Mouse (Mus musculus) limb, embryonic 10.5 days (tissue): ENCODE measurements at regions not wholly inside any gene's neighbourhood (a gene's known extent, or its start where the extent isn't known, plus 50 kb on each side); places are given as distances from the start of the nearest gene placed in this dataset.
A peak's percentile ranks its signal among the peaks of the same experiment; 100 is the strongest.

ENCODE experiments used
- DNase-seq: peaks from one replicate; pipeline ENCODE4 v3.0.0-alpha.2; 2017; ENCODE audit warnings: low spot score
- H3K27ac ChIP-seq: fragments of 300-500 bp; sonication (generic); 2 replicates; pipeline ENCODE4 v1.5.1; 2016; ENCODE audit warnings: mild to moderate bottlenecking
- H3K27me3 ChIP-seq: fragments of 300-500 bp; sonication (generic); 2 replicates; pipeline ENCODE4 v1.6.1; 2016; ENCODE audit warnings: low read depth, mild to moderate bottlenecking; ENCODE audit not compliant: poor library complexity, severe bottlenecking
- H3K36me3 ChIP-seq: fragments of 300-500 bp; sonication (generic); 2 replicates; pipeline ENCODE4 v1.6.1; 2016; ENCODE audit warnings: mild to moderate bottlenecking, moderate library complexity
- H3K4me1 ChIP-seq: fragments of 300-500 bp; sonication (generic); 2 replicates; pipeline ENCODE4 v1.6.1; 2016
- H3K4me3 ChIP-seq: fragments of 300-500 bp; sonication (generic); 2 replicates; pipeline ENCODE4 v1.5.1; 2016; ENCODE audit warnings: mild to moderate bottlenecking, moderate library complexity
- H3K9me3 ChIP-seq: fragments of 300-500 bp; sonication (generic); replicated peaks from 2 replicates; pipeline ENCODE4 v1.6.1; 2016; ENCODE audit warnings: mild to moderate bottlenecking
- WGBS: fragments of 180-500 bp; shearing (Covaris S2); methylation state at CpG from one replicate; pipeline ENCODE4 v1.1.7; 2016; 5-methylcytosine and 5-hydroxymethylcytosine counted together

GRCm38 (mm10) chr13:46161261-46162024, 112.1 kb upstream of the Stmnd1 start:
- DNase-seq, result peak; percentile 46
- Histone ChIP-seq H3K36me3 (no peaks in the 10 kb centered on the region), H3K4me3 (peak overlapping the region; percentile 35), H3K9me3 (no peaks in the 10 kb centered on the region), H3K4me1 (peaks cover 20% of the 10 kb centered on the region), H3K27me3 (no peaks in the 10 kb centered on the region), H3K27ac (peak overlapping the region; percentile 30)
- 30% methylated on average over 13 of the region's 13 CpGs for WGBS

- Histone ChIP-seq H3K4me1 (peaks cover 20% of the 10 kb centered on the region), H3K9me3 (no peaks in the 10 kb centered on the region), H3K4me3 (no peak overlapping the region), H3K36me3 (no peaks in the 10 kb centered on the region), H3K27me3 (no peaks in the 10 kb centered on the region), H3K27ac (no peak overlapping the region)
- WGBS, result 94% methylated on average over 14 of the region's 14 CpGs
- no peak for DNase-seq
Measured at GRCm38 (mm10) chr13:46159354-46159753, 114.2 kb upstream of the Stmnd1 start.

- no peaks in the 10 kb centered on the region for H3K27me3 ChIP-seq
- H3K36me3 ChIP-seq, result no peaks in the 10 kb centered on the region
- WGBS, result 91% methylated on average over 14 of the region's 14 CpGs
- no peak overlapping the region for H3K4me3 ChIP-seq
- H3K4me1 ChIP-seq, result no peaks in the 10 kb centered on the region
- H3K9me3 ChIP-seq, result no peaks in the 10 kb centered on the region
- no peak overlapping the region for H3K27ac ChIP-seq
- no peak for DNase-seq
Measured at GRCm38 (mm10) chr13:46153282-46154260, 120.0 kb upstream of the Stmnd1 start.

- Histone ChIP-seq H3K27me3 (no peaks in the 10 kb centered on the region), H3K27ac (no peak overlapping the region), H3K36me3 (no peaks in the 10 kb centered on the region), H3K4me3 (no peak overlapping the region), H3K4me1 (no peaks in the 10 kb centered on the region), H3K9me3 (no peaks in the 10 kb centered on the region)
- WGBS, result 88% methylated on average over 3 of the region's 3 CpGs
- no peak for DNase-seq
Measured at GRCm38 (mm10) chr13:46140006-46140405, 133.5 kb upstream of the Stmnd1 start.

GRCm38 (mm10) chr13:46139251-46139650, 134.3 kb upstream of the Stmnd1 start:
- DNase-seq, result no peak
- H3K27me3 ChIP-seq, result no peaks in the 10 kb centered on the region
- 80% methylated on average over 5 of the region's 5 CpGs for WGBS
- H3K36me3 ChIP-seq, result no peaks in the 10 kb centered on the region
- no peaks in the 10 kb centered on the region for H3K4me1 ChIP-seq
- no peak overlapping the region for H3K4me3 ChIP-seq
- no peaks in the 10 kb centered on the region for H3K9me3 ChIP-seq
- no peak overlapping the region for H3K27ac ChIP-seq

- Histone ChIP-seq H3K4me1 (no peaks in the 10 kb centered on the region), H3K9me3 (no peaks in the 10 kb centered on the region), H3K36me3 (no peaks in the 10 kb centered on the region), H3K27me3 (no peaks in the 10 kb centered on the region), H3K4me3 (no peak overlapping the region), H3K27ac (no peak overlapping the region)
- no peak for DNase-seq
- WGBS, result 95% methylated on average over 8 of the region's 8 CpGs
Measured at GRCm38 (mm10) chr13:46135411-46135810, 138.1 kb upstream of the Stmnd1 start.

- Histone ChIP-seq H3K4me3 (no peak overlapping the region), H3K27ac (no peak overlapping the region), H3K27me3 (no peaks in the 10 kb centered on the region), H3K9me3 (no peaks in the 10 kb centered on the region), H3K36me3 (no peaks in the 10 kb centered on the region), H3K4me1 (no peaks in the 10 kb centered on the region)
- DNase-seq, result no peak
- WGBS, result 92% methylated on average over 9 of the region's 9 CpGs
Measured at GRCm38 (mm10) chr13:46129236-46129855, 144.2 kb upstream of the Stmnd1 start.

- Histone ChIP-seq H3K27me3 (no peaks in the 10 kb centered on the region), H3K4me1 (no peaks in the 10 kb centered on the region), H3K36me3 (no peaks in the 10 kb centered on the region), H3K27ac (no peak overlapping the region), H3K9me3 (no peaks in the 10 kb centered on the region), H3K4me3 (no peak overlapping the region)
- no peak for DNase-seq
- WGBS, result 71% methylated on average over 3 of the region's 3 CpGs
Measured at GRCm38 (mm10) chr13:46123446-46123845, 150.1 kb upstream of the Stmnd1 start.

- Histone ChIP-seq H3K4me3 (no peak overlapping the region), H3K27me3 (no peaks in the 10 kb centered on the region), H3K9me3 (no peaks in the 10 kb centered on the region), H3K36me3 (no peaks in the 10 kb centered on the region), H3K4me1 (no peaks in the 10 kb centered on the region), H3K27ac (no peak overlapping the region)
- WGBS, result 91% methylated on average over 4 of the region's 4 CpGs
- no peak for DNase-seq
Measured at GRCm38 (mm10) chr13:46116576-46116975, 151.8 kb upstream of the Atxn1 start.

- DNase-seq, result no peak
- H3K27ac ChIP-seq, result no peak overlapping the region
- WGBS, result 72% methylated on average over 6 of the region's 6 CpGs
Measured at GRCm38 (mm10) chr13:46104971-46105370, 140.2 kb upstream of the Atxn1 start.

GRCm38 (mm10) chr13:46098621-46099020, 133.8 kb upstream of the Atxn1 start:
- Histone ChIP-seq H3K9me3 (no peaks in the 10 kb centered on the region), H3K4me1 (no peaks in the 10 kb centered on the region), H3K27me3 (no peaks in the 10 kb centered on the region), H3K36me3 (no peaks in the 10 kb centered on the region), H3K4me3 (no peak overlapping the region), H3K27ac (no peak overlapping the region)
- DNase-seq, result no peak
- WGBS, result 89% methylated on average over 7 of the region's 7 CpGs

More at GRCm38 (mm10) chr13:46104971-46105370, 140.2 kb upstream of the Atxn1 start:
- Histone ChIP-seq H3K4me3 (no peak overlapping the region), H3K36me3 (no peaks in the 10 kb centered on the region), H3K27me3 (no peaks in the 10 kb centered on the region), H3K4me1 (no peaks in the 10 kb centered on the region), H3K9me3 (no peaks in the 10 kb centered on the region)

- Histone ChIP-seq H3K27ac (no peak overlapping the region), H3K27me3 (no peaks in the 10 kb centered on the region), H3K36me3 (no peaks in the 10 kb centered on the region), H3K4me1 (no peaks in the 10 kb centered on the region), H3K4me3 (no peak overlapping the region), H3K9me3 (no peaks in the 10 kb centered on the region)
- DNase-seq, result no peak
- 90% methylated on average over 7 of the region's 7 CpGs for WGBS
Measured at GRCm38 (mm10) chr13:46098131-46098530, 133.3 kb upstream of the Atxn1 start.

GRCm38 (mm10) chr13:46096968-46097367, 132.2 kb upstream of the Atxn1 start:
- WGBS, result 2% methylated on average over 5 of the region's 5 CpGs
- DNase-seq, result peak; percentile 83
- Histone ChIP-seq H3K27me3 (no peaks in the 10 kb centered on the region), H3K4me1 (no peaks in the 10 kb centered on the region), H3K27ac (no peak overlapping the region), H3K4me3 (no peak overlapping the region), H3K9me3 (no peaks in the 10 kb centered on the region), H3K36me3 (no peaks in the 10 kb centered on the region)
